Mouse (Mus musculus) layer of hippocampus, postnatal 36 days (tissue): ENCODE data around the gene Gm49661. TPM values are rescaled to one million over a fixed set of nuclear protein-coding genes. Genes with fewer than 3 reads are reported as not detected.

Experiments
- DNase-seq, 2 experiments: peaks; one replicate each; pipeline ENCODE4 v3.0.0; 2022
- total RNA-seq, 2 experiments: library from RNA; stranded (reverse); gene quantifications; 2 replicates each; pipeline ENCODE4 v1.2.3; 2021

The Gm49661 gene
- total RNA-seq: not detected

DNA sequence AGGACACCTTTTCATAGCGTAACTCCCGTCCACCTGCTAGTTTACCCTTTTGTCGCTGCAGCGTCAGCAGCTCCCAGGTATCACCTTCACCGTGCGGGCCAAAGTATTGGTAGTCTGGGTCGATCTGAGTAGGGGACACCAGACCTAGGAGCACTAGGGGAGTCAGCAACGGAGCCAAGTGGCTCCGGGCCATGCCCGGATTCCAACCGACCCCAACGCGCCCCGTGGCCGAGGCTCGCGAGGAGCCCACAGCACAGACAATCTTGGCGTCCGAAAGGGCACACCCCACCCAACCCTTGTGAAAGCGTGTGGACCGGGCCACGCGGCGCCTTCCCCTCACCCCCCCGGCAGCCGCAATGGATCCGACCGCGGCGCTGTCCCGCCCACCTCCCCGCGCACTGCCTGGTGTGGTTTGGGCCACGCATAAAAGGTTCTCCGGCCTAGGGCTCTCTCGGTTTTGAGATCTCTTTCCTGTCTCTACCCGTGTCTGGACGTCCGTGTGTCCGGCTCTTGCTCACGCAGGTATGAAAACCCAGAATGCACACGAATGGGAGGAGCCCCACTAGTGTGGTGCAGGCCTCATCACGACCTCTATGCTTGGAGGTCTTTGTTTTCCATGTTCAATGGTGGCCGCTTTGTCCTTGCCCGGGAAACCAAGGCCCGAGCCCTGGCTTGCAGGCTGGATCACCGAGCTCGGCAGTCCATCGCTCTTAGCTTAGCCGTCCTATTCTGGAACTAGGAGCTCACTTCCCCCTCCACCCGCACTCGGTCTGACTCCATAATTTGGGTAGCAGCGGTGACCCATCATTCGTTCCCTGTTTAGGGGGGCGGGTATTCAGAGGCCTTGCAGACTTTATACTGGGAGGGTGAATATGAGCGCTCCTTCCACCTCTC lies at the start of gene Gm49661, which contains the start of the genes Prdx2 and Rnaseh2a:
Gene Gm49661 (minus strand): TSS at position 193 of the 894 bp plus-strand sequence.
Gene Prdx2 (plus strand): TSS at position 347 of the 894 bp plus-strand sequence.
Gene Rnaseh2a (minus strand): TSS at position 527 of the 894 bp plus-strand sequence.
- peak in 1 of 2 experiments; percentile 69 for DNase-seq

DNA sequence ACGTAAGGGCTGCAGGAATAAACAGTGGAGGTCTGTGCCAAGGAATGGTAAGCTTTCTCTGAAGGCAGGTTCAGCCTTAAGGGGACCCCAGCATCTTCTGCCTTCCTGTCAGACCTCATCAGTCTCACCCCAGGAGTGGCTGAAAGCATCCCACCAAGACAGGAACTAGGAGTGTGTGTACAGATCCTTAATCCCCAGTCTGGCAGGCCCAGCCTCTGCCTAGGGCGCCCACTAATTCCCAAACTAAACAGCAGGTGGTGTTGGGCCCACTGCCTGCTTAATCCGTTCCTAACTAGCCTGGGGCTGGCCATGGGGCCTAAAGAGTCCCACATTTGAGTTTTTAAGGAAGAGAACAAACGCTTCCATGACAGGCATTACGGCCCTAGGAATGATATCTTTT lies 48.0 kb upstream of the Gm49661 start:
- no peak for DNase-seq

DNA sequence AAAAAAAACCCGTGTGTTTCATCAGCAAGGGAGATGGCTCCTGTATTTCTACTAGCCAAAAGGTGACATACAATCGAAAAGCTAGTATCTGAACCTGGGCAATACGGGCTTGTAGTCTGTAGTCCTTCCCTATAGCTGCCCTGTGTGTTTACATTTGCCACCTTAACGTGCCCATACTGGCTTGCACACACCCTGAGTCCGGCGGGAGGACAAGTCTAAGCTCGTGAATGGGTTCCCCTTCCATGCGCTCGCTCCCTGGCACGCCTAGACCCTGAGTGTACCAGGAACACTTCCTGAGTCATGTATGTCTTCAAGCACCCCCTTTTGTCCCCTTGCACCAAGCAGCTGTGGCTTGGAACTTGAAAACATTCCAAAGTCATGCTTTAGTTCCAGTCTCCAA lies 47.5 kb upstream of the Gm49661 start:
- DNase-seq: no peak

DNA sequence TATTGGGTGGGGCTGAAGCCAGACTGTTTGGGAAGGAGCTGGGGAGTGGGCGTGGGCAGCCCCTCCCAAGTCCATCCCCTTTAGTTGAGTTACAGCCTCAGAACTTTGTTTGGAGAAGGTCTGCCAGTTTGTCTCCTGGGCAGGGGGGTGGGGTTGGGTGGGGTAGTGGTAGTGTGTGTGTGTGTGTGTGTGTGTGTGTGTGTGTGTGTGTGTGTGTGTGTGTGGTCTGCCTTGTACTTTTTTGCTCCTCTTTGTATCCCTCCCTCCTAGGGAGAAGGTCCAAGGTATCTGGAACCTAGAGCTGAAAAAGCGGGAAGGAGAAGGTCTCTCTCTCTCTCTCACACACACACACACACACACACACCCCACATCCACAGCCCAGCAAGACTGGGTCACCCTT lies 45.2 kb upstream of the Gm49661 start, which contains the start of gene Best2:
Gene Best2 (minus strand): TSS at position 101 of the 400 bp plus-strand sequence.
- no peak for DNase-seq

DNA sequence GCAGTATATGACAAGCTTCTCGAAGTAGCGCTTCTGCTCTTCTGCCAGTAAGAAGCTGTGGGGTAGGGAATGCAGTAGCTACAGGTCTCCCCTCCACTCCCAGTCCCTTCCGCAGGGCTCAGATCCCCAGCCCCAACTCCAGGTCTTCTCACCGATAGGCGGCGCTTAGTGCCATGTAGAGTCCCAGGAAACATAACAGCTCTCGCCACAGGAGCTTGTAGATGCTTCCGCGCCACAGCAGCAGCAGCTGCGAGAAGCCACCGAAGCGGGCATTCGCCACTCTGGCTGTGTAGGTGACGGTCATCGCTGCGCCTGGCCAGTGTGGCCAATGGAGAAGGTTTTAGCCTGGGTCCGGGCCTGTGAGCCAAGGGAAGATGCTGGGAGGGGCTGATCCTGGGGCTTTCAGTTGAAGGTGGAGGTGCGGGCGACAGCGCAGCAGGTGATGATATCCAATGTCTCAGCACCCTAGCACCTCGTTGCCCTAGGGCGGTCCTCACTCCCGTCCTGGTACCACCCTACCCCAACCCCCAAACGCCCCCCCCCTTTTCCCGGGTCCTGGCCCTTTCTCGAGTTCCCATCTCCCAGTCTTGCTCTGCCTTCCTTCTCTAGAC lies 44.1 kb upstream of the Gm49661 start:
- peak; percentile 63 to 75 for DNase-seq

DNA sequence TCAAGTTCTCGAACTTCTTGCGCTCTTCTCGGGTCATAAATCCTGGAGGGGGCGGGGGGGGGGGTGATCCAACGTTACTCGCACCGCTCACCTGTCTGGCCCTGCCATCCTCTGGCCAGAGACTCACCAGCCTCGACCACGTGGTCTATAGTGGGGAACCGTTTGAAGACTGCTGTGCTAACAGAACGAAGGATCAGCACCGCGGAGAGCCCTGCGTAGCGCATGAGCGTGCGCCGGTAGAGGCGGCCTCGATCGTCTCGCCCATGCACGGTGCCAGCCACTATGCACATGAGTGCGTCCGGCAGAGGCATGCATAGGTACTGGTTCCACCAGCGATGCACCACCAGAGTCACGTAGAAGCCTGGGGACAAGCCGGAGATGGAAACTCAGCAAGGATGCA lies 42.0 kb upstream of the Gm49661 start:
- DNase-seq: no peak

DNA sequence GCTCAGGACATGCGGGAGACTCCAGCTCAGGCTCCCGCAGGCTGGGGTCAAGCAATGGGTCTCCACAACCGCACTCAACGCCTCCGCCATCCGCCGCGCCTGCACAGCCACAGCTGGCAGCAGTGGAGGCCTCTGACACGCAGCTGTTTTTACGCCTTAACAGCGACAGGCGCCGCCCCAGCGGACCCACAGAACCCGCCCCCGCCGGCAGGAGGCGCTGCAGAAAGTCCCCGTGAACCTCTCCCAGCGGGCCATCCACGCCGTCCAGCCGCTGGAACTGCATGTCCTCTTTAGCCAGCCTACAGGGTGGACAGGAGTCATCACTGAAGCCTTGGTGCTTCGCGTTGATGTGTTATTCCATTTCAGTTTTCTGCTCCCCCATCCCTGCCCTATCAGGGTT lies 38.5 kb upstream of the Gm49661 start:
- no peak for DNase-seq

DNA sequence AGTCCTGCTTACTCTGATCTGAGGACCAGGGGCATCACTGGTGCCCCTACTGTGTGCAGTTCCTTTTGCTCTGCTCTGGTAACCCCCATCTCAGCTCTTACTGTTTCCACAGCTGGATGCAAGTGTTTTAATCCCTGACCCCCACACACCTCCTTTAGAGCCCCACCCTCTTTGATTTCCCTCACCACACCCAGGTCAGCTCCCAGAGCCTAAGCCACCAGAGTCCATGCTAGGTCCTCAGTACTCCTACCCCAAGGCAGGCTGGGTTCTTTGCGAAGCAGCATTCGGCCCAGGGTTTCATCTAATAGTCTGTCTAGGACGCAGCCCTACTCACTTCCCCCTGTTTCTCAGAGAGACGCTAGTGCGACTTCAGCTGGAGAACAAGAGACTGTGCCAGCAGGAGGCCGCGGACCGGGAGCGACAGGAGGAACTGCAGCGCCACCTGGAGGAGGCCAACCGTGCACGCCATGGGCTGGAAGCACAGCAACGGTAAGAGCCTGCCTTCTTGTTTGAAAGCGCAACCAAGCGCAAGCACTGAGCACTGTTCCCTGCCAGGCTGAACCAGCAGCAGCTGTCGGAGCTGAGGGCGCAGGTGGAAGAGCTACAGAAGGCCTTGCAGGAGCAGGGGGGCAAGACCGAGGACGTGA lies 28.5 kb upstream of the Gm49661 start:
- DNase-seq: peak; percentile 88 to 89

DNA sequence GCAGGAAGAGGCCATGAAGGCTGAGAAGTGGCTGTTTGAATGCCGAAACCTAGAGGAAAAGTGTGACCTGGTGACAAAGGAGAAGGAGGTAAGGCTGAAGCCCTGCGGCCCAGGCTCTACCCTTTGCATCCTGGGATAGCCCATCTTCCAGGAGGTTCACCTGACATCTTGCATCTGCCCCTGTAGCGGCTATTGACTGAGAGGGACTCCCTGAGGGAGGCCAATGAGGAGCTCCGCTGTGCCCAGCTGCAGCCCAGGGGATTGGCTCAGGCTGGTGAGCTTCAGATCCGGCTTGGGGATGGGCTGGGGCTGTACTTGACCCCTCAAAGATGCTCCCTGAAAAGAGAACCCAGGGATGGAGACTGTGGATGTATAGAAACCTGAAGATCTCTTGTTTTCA lies 27.7 kb upstream of the Gm49661 start:
- no peak for DNase-seq

DNA sequence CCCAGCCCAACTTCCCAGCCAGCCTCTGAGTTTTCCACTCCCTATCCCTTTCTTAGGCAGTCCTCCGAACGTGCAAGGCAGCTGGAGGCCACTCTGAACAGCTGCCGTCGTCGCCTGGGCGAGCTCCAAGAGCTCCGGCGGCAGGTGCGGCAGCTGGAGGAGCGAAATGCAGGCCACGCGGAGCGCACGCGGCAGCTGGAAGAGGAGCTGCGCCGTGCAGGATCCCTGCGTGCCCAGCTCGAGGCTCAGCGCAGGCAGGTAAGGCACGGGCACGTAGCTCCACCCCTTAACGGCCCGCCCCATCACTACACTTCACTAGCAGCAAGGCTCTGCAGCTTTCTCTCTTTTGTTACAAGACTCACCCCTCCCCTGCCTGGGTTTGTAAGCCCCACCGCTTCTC lies 26.4 kb upstream of the Gm49661 start:
- no peak for DNase-seq

DNA sequence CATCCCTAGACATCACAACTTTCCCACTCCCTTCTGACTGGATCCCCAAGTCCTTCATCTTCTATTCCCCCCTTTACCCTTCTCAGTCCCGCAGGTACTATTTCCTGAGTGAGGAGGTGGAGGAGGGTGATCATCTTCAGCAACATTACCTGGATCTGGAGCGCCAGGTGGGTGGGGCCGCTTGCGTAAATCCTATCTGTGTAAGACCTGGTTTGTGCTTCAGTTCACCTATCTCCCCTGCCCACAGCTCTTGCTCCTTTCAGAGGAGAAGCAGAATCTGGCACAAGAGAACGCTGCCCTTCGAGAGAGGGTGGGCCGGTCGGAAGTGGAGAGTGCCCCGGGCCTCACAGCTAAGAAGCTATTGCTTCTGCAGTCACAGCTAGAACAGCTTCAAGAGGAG lies 25.1 kb upstream of the Gm49661 start:
- DNase-seq: no peak

DNA sequence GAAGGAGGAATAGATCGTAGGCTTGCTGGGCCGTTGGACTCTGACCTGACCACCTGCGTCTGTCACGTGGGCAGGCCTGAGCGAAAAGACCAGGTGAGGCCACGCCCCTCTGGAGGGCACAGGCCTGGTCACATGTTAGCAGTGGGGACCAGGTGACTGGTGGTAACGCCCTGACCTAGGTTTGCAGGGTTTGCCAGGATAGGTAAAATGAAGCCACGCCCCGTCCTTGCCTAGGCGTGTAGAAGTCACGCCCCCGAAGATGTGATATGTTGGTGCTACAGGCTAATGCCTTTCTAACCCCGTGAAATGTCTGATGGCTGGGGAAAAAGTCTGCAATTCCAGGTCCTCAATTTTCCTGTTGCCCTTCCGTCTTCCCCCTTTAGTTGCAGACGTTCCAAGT lies 21.6 kb upstream of the Gm49661 start:
- DNase-seq: no peak

DNA sequence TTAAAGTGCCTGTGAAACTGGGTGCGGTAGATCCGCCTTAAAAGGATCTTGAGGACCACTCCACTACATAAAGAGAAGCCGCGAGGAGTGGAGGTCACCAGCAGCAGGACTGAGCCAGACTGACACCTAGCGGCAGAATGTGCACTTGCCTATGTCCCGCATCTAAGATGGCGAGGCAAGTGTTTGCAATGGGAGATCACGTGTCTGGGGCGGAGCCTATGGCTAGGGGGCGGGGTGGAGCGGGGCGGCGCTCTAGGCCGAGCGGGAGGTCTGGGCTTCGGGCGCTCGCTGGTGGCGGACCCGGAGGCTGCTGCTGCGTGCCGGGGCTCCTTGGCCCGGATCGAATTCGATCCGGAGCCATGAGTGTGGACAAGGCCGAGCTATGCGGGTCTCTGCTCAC lies 21.1 kb upstream of the Gm49661 start, which contains the start of gene Hook2:
Gene Hook2 (plus strand): TSS at position 255 of the 400 bp plus-strand sequence.
- DNase-seq: peak; percentile 93 to 94

DNA sequence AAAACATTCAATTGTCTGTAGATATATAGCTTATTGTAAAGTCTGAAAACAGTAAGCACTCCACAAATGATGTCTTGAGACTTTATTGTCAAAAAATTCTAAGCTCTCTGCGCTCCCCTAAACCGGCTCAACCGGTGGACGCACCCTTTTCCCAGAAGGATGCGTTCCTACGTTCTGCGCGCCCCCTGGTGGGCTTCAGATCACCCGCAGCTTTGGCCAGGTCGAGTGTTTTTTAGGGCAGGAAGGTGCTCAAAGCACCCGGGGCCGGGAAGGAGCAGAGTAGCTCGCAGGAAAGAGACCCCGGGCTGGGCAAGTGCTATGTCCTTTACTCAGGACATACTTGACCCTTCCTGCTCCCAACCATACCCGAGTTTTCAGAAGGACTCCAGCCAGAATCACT lies 20.6 kb upstream of the Gm49661 start:
- DNase-seq: peak; percentile 83 to 86

DNA sequence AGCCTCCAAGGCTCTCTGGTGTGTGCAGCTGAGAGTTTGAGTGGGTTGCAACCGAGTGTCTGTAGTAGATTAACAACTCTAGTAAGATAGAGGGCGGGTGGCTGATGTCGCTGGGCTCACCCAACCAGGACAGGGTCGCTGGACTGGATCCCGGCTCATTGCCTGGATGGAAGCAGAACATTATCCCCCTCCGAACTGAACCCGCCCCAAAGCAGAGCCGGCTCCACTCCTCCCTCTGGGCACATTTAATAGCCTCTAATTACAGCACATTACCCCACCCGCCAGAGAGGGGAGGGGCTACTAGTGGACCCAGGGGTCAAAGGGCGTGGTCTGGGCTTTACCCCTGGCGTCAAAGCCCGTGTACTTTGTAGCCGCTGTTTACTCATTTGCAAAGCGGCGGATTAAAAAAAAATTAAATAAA lies 20.1 kb upstream of the Gm49661 start:
- DNase-seq: no peak

DNA sequence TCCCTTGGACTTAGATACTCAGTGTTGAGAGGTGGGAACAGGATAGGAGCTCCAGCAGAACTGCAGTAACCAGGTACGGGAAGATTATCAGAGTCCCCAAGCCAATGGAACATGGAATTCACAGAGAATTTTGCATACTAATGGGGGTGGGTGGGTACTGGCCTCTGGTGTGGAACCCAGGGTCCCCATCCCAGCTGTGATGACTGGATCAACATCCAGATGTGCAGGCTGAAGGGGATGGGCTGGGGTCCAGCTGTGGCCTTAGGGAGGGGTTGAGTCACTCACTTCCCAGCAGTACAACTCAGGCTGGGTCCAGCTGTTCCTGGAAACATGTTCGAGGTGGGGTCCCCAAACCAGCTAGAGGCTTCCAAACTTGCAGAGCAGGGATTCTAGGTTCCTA lies 18.7 kb upstream of the Gm49661 start:
- no peak for DNase-seq

DNA sequence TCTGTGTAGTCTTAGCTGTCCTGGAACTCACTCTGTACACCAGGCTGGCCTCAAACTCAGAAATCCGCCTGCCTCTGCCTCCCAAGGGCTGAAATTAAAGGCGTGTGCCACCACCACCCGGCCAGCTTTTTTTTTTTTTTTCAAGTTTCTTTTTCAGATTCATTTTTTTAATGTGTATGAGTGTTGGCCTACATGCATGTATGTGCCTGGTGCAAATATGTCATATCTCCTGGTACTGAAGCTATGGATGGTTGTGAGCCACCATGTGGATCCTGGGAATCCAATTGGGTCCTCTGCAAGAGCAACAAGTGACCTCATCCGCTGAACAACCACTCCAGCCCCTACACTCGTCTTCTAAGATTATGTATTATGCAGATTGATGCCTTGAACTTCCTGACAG lies 18.2 kb upstream of the Gm49661 start:
- no peak for DNase-seq

DNA sequence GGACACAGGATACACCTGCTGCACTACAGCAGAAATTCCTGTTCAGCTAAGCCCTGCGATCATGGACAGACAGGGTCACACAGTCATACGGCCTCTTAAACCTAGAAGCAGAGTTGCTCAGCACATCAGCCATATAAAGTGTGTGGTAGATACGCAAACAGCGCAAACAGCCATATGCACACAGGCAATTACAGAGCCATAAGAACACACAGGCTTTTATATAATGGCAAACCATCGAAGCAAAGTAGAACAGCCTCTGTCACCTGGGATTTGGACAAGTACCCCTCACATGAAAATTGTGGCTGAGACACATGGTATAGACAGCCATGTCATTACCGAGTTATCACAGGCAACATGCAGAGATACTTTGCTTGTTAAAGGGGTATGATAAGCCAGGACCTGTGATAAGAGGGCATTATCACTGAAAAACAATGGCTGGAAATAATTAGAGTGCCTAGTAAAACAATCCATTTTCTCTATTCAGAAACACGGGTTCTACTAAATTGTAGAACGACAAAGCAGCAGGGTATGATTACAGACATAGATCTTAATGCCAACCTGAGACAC lies 17.2 kb upstream of the Gm49661 start:
- DNase-seq: no peak

DNA sequence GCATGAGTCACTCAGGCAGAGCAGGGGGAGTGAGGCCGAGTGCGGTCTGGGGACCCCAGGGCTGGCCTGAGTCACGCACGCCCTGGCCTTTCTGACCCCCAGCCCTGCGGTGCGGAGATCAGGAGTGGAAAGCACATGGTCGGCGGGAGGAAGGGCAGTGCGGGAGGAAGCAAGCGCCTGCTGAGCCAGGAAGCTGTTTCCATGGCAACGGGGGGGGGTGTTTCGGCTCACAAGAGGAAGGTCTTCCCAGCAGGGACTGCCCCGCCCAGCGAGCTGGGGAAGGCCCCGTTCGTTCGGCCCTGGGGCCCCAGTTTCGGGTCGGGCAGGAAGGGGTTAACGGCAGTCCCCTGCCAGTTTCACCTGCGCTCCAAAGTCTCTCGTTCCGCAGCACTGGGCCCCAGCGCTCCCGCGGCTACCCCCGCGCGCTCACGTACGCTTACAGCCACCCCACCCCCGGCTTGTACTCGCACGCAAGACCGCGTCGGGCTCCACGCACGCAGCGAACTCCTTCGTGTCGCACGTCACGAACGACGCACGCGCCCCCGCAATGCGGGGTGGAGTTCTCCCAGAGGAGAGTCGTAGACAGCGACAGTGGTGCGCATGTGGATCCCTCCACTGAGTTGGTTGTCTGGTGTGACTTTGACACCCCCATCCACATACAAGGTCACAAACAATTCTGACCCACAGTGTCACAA lies 16.6 kb upstream of the Gm49661 start:
- DNase-seq: peak; percentile 92 to 94

DNA sequence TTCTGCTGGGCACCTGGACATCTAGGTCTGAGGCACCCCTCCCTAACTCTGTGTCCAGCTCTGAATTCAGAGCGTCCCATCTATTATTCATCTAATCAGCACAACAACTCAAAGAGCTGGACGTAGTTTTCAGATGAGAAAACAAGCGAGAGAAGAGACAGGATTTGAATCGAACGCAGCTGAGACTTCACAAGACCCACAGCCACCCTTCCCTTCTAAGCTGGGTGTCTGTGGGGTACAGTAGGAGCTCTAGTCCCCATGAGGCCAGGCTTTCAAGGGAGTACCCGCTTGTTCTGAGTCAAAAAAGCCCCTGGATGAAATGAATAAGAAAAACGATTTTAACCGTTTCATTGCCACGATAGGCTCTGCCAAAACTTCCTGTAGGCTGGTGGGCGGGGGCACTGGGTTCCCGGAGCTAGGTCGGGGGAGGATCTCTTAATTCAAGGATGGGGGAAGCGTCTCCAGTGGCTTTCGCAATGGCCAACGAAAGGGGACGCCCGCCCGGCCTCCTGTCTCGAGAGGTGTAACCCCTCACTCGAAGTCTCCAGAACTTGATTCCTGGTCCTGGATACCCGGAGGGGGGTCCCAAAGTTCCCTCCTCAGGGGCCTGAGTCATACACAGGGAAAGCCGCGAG lies 15.9 kb upstream of the Gm49661 start:
- DNase-seq: no peak

DNA sequence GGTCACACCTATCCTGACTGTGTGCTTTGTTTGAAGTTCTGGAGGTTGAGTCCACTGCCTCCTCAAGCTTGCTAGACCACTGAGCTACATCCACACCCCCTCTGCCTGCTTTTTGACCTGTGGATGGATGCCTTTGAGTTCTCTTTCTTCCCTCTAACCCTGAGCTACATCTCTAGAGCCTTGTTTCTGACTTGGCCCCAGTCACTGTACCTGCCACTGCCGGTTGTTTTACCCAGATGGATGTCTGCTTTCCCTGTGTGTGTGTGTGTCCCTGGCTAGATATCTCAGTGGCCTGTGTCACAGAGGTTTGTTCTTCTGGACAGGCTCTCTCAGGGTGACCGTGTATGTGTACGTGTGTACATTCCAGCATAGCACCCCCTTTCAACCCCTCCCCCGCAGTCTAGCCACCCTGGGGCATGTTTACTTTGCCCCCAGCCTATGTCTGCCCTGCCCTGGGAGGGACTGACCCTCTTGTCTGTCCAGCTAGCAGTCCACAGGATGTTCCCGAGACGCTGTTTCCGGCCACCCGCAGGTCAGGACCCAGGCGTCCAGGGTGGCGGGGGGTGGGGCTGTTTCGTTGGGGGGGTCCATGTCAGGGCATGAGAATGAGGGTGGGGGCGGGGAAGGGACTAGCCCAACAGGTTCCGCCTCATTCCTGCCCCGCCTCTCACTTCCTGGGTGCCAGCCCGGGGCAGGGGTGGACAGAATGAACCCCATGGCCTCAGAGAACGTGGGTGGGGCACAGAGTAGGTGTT lies 15.2 kb upstream of the Gm49661 start:
- no peak for DNase-seq
